Mouse (Mus musculus): ENCODE results near the gene Prc1. TPM values are rescaled to one million over a fixed set of nuclear protein-coding genes. Genes with fewer than 3 reads are reported as not detected.

Prc1 gene
- polyA plus RNA-seq (2012; rRNA removed; ENCODE audit: low replicate concordance), result 7.4 and 10.6 TPM in 2 replicates

DNA sequence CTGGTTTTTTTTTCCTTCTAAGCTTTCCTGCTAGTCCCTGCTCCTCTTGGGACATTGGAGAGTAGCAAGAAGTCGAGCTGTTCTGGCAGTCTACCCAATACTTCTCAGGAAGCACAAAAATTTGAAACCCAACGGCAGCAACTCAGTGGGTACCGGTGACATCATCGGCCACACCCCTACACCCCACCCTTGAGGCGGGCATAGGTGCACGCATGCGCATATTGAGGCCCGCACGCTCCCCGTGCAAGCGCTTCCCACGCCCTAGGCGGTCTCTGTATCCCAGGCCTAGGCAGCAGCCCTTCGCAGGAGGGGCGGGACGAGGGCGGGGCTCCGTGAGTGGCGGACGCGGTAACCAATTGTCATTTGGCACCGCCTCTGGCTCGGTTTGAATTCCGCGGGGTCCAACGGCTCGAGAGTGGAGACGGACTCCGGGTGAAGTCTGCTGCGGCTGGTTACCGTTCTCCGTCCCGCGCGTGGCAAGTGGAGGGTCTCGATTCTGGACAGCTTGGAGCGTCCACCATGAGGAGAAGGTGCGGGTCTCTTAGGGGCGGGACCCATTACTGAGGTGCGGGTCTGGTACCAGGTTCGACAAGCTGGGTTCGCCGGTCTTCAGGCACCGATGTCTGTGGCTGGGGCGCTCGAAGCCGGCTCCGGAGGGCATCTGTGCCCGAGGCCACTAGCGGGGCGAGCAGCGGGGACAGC is at the start of gene Prc1:
Gene Prc1, plus strand, starts transcription at position 389 of the 702 bp plus-strand sequence.

GRCm38 (mm10) chr7:80246148-80246721 is 48.0 kb upstream of the Prc1 start, which contains the start of gene Ttll13:
Gene Ttll13 (plus strand): TSS chr7:80246376.

DNA sequence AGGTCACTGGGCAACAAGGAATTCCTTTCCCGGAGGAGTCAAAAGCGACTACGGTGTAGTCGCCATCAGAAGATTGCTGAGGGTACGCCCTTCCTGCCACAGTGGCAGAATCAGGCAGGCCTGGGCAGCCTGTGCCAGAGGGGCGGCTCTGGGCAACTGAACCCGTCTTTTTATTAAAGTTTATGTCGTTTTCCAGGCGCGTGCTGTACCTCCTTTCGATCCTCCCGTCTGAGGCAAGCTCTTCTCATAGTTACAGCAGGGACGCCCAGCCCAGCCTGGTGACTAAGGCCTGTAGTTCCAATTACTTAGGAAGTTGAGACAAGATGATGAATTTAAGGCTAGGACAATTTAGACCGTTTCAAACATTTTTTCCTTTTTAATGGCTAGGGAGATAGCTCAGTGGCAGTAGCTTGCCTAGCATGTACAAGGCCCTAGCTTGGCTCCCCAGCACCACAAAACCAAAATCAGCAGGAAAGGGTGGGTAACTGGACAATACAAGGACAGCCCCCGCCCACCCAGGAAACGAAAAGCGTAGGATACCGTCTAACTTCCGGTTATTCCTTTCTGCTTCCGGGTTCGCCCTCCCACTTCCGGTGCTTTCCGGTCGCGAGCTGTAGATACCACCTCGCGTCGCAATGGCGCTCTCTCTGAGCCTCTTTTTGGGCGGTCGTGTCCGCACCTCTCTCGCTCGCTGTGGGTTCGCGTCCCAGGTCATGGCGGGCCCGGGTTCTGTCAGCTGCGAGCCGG is 33.5 kb upstream of the Prc1 start, which contains the start of gene Ngrn:
Gene Ngrn, plus strand, starts transcription at position 591 of the 747 bp plus-strand sequence.

GRCm38 (mm10) chr7:80268897-80269750 is 25.1 kb upstream of the Prc1 start, which contains the start of gene Vps33b:
Gene Vps33b (plus strand): TSS chr7:80269649.

GRCm38 (mm10) chr7:80324043-80324815 is 30.0 kb downstream of the Prc1 start, which contains the start of gene Rccd1:
Gene Rccd1 (minus strand): TSS chr7:80324454.

GRCm38 (mm10) chr7:80340793-80341192 is 46.5 kb downstream of the Prc1 start, which contains the start of gene Unc45a:
Gene Unc45a (minus strand): TSS chr7:80341005.

DNA sequence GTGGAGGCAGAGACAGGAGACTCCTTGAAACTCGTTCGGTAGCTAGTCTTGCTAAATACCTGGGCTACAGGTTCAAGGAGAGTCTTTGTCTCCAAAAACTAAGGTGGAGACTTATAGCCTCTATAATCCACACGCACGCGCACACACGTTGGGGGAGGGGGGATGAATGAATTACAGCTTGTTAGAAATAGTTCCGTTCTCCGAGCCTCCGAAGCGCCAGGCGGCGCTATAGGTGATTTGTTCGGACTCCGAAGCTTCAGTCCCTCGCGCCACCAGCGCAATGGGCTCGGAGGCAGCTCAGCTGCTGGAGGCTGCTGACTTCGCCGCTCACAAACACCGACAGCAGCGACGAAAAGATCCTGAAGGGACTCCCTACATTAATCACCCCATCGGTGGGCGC is 48.6 kb downstream of the Prc1 start, which contains the start of gene Hddc3:
Gene Hddc3, plus strand, starts transcription at position 247 of the 400 bp plus-strand sequence.

Other genes with a start within 250 kb of the Prc1 start
- 66.2 and 67.7 TPM in 2 replicates for gene Idh2, start 179.1 kb upstream of the Prc1 start, polyA plus RNA-seq (2012; rRNA removed; ENCODE audit: low replicate concordance)
- 55.3 and 79.0 TPM in 2 replicates for gene Sema4b, start 107.6 kb upstream of the Prc1 start, polyA plus RNA-seq (2012; rRNA removed; ENCODE audit: low replicate concordance)
- gene Cib1, start 61.6 kb upstream of the Prc1 start, polyA plus RNA-seq (2012; rRNA removed; ENCODE audit: low replicate concordance), result 543 and 731 TPM in 2 replicates
- 2.1 and 3.7 TPM in 2 replicates for gene Gdpgp1, start 61.6 kb upstream of the Prc1 start, polyA plus RNA-seq (2012; rRNA removed; ENCODE audit: low replicate concordance)
- gene Ttll13, start 48.1 kb upstream of the Prc1 start, polyA plus RNA-seq (2012; rRNA removed; ENCODE audit: low replicate concordance), result 0.05 TPM in 1 of 2 replicates, not detected in the other
- gene Ngrn, start 33.2 kb upstream of the Prc1 start, polyA plus RNA-seq (2012; rRNA removed; ENCODE audit: low replicate concordance), result 10.9 and 12.6 TPM in 2 replicates
- gene Vps33b, start 24.8 kb upstream of the Prc1 start, polyA plus RNA-seq (2012; rRNA removed; ENCODE audit: low replicate concordance), result 7.4 and 8.3 TPM in 2 replicates
- 4.8 and 5.1 TPM in 2 replicates for gene Rccd1, start 30.0 kb downstream of the Prc1 start, polyA plus RNA-seq (2012; rRNA removed; ENCODE audit: low replicate concordance)
- 40.9 and 49.0 TPM in 2 replicates for gene Unc45a, start 46.6 kb downstream of the Prc1 start, polyA plus RNA-seq (2012; rRNA removed; ENCODE audit: low replicate concordance)
- 14.5 and 19.6 TPM in 2 replicates for gene Hddc3, start 48.7 kb downstream of the Prc1 start, polyA plus RNA-seq (2012; rRNA removed; ENCODE audit: low replicate concordance)
- gene Man2a2, start 76.9 kb downstream of the Prc1 start, polyA plus RNA-seq (2012; rRNA removed; ENCODE audit: low replicate concordance), result 23.8 and 33.0 TPM in 2 replicates
- gene Fes, start 93.5 kb downstream of the Prc1 start, polyA plus RNA-seq (2012; rRNA removed; ENCODE audit: low replicate concordance), result 10.6 and 12.4 TPM in 2 replicates
- 90.7 and 95.4 TPM in 2 replicates for gene Furin, start 111.0 kb downstream of the Prc1 start, polyA plus RNA-seq (2012; rRNA removed; ENCODE audit: low replicate concordance)
- gene Blm, start 240.7 kb downstream of the Prc1 start, polyA plus RNA-seq (2012; rRNA removed; ENCODE audit: low replicate concordance), result 0.08 TPM in 1 of 2 replicates, not detected in the other